In genomic region chr10:77580027-77580920, GRCm38 (mm10) we compare ENCODE assay signal across 10 mouse cellular contexts. TPM values are rescaled to one million over a fixed set of nuclear protein-coding genes. Genes with fewer than 3 reads are reported as not detected.
DNase-seq lines count a peak whose midpoint lies in the region; ATAC-seq and TF ChIP-seq lines count a peak whose summit lies in the region.
"Had no signal": no experiment of that assay in that cellular context is flagged by ENCODE, and none has a peak within 500 bp of the region (broad histone marks: within the 10 kb centered on the region; RNA-seq: fewer than 3 reads in every experiment).

No protein-coding gene starts in this region.

- peak overlapping the region; percentile 91 for H3K4me2 ChIP-seq in embryonic facial prominence, embryonic 13.5 days
- H3K4me2 ChIP-seq in liver, postnatal 0 days (ENCODE audit: low read depth, low read length) = peak overlapping the region; percentile 83; the same call in 1 of the 2 replicates
- no peak overlapping the region for H3K4me2 ChIP-seq in kidney, embryonic 16.5 days (replicated peaks; ENCODE audit: low read depth, low read length)

- no peak for ATAC-seq in embryonic facial prominence, embryonic 13.5 days (ENCODE audit: insufficient number of reproducible peaks, insufficient read depth, low FRiP score, low TSS enrichment, low read depth)
- ATAC-seq in megakaryocyte, adult 5-6 weeks (ENCODE audit: poor library complexity, severe bottlenecking) = no peak
- ATAC-seq in liver, postnatal 0 days = no peak
- ATAC-seq in kidney, embryonic 16.5 days (ENCODE audit: low FRiP score, low TSS enrichment) = no peak

- 62% methylated on average over 10 of the region's 10 CpGs for WGBS in embryonic facial prominence, embryonic 13.5 days
- 62% methylated on average over 10 of the region's 10 CpGs for WGBS in embryonic facial prominence, embryonic 10.5 days
- WGBS in liver, postnatal 0 days (ENCODE audit: insufficient replicate concordance) = 62% methylated on average over 10 of the region's 10 CpGs
- 82% methylated on average over 10 of the region's 10 CpGs for WGBS in thymus, adult 2 months
- WGBS in kidney, embryonic 16.5 days = 59% methylated on average over 10 of the region's 10 CpGs

- no peak for TF ChIP-seq CTCF in liver, postnatal 0 days (IDR thresholded peaks at IDR 0.05; ENCODE audit: low read depth)
- no peak for TF ChIP-seq CTCF in thymus, adult 2 months (IDR thresholded peaks at IDR 0.05; ENCODE audit: borderline replicate concordance, control insufficient read depth, extremely low read depth, insufficient read depth, low read length, poor library complexity)

- no peak overlapping the region for H3K4me3 ChIP-seq in embryonic facial prominence, embryonic 13.5 days
- H3K4me3 ChIP-seq in embryonic facial prominence, embryonic 10.5 days = no peak overlapping the region; the same call in 1 of the 2 replicates
- H3K4me3 ChIP-seq in megakaryocyte, embryonic 14.5 days (replicated peaks) = peak overlapping the region; percentile 99
- no peak overlapping the region for H3K4me3 ChIP-seq in liver, postnatal 0 days (ENCODE audit: low read depth, low read length)
- H3K4me3 ChIP-seq in thymus, adult 2 months (ENCODE audit: control insufficient read depth, insufficient read depth, low read length) = no peak overlapping the region
- no peak overlapping the region for H3K4me3 ChIP-seq in kidney, embryonic 16.5 days (ENCODE audit: low read length)

- H3K27me3 ChIP-seq in embryonic facial prominence, embryonic 13.5 days = no peaks in the 10 kb centered on the region
- H3K27me3 ChIP-seq in embryonic facial prominence, embryonic 10.5 days (replicated peaks; ENCODE audit: low read depth, poor library complexity, severe bottlenecking) = no peaks in the 10 kb centered on the region
- H3K27me3 ChIP-seq in megakaryocyte, embryonic 14.5 days (replicated peaks) = no peaks in the 10 kb centered on the region
- no peaks in the 10 kb centered on the region for H3K27me3 ChIP-seq in liver, postnatal 0 days (ENCODE audit: insufficient read depth, low read length)
- no peaks in the 10 kb centered on the region for H3K27me3 ChIP-seq in thymus, adult 2 months (ENCODE audit: control insufficient read depth, insufficient read depth, low read length)
- no peaks in the 10 kb centered on the region for H3K27me3 ChIP-seq in kidney, embryonic 16.5 days (ENCODE audit: insufficient read depth, low read length)
- H3K27me3 ChIP-seq: forebrain, embryonic 15.5 days had no signal

- H3K4me1 ChIP-seq in embryonic facial prominence, embryonic 13.5 days = peaks cover 27% of the 10 kb centered on the region
- H3K4me1 ChIP-seq in embryonic facial prominence, embryonic 10.5 days = peaks cover 34% of the 10 kb centered on the region
- peaks cover 49% of the 10 kb centered on the region for H3K4me1 ChIP-seq in megakaryocyte, embryonic 14.5 days
- peaks cover 25% of the 10 kb centered on the region for H3K4me1 ChIP-seq in liver, postnatal 0 days (ENCODE audit: insufficient read depth)
- peaks cover 17% of the 10 kb centered on the region for H3K4me1 ChIP-seq in thymus, adult 2 months (replicated peaks; ENCODE audit: control insufficient read depth, insufficient read depth, low read length)
- peaks cover 24% of the 10 kb centered on the region for H3K4me1 ChIP-seq in kidney, embryonic 16.5 days (ENCODE audit: insufficient read depth, low read length)

- H3K9ac ChIP-seq in embryonic facial prominence, embryonic 13.5 days = 0 out of 2 replicates have a peak overlapping the region, but pooled peaks have one; percentile 92
- no peak overlapping the region; the same call in 1 of the 2 replicates for H3K9ac ChIP-seq in liver, postnatal 0 days (replicated peaks)
- H3K9ac ChIP-seq in kidney, embryonic 16.5 days (replicated peaks; ENCODE audit: low read length) = no peak overlapping the region

- H3K9me3 ChIP-seq in embryonic facial prominence, embryonic 13.5 days = no peaks in the 10 kb centered on the region
- H3K9me3 ChIP-seq in embryonic facial prominence, embryonic 10.5 days = no peaks in the 10 kb centered on the region
- H3K9me3 ChIP-seq in megakaryocyte, embryonic 14.5 days = no peaks in the 10 kb centered on the region
- no peaks in the 10 kb centered on the region for H3K9me3 ChIP-seq in liver, postnatal 0 days (ENCODE audit: low read length)
- no peaks in the 10 kb centered on the region for H3K9me3 ChIP-seq in kidney, embryonic 16.5 days (ENCODE audit: low read length)
- H3K9me3 ChIP-seq: forebrain, embryonic 15.5 days had no signal

- no peak for TF ChIP-seq POLR2A in thymus, adult 2 months (IDR thresholded peaks at IDR 0.05; ENCODE audit: control insufficient read depth, extremely low read depth, insufficient read depth, low read length, poor library complexity)

- no peak for DNase-seq in embryonic facial prominence, embryonic 10.5 days (ENCODE audit: low spot score)
- peak; percentile 21 to 40 for DNase-seq in heart, postnatal 10 days
- DNase-seq in liver, postnatal 0 days = no peak
- DNase-seq in thymus, adult 2 months = no peak

- no peak overlapping the region for H3K27ac ChIP-seq in embryonic facial prominence, embryonic 13.5 days
- H3K27ac ChIP-seq in embryonic facial prominence, embryonic 10.5 days (replicated peaks) = no peak overlapping the region; the same call in 1 of the 2 replicates
- 0 out of 2 replicates have a peak overlapping the region, but pooled peaks have one; percentile 99 for H3K27ac ChIP-seq in liver, postnatal 0 days (ENCODE audit: low read depth)
- no peak overlapping the region for H3K27ac ChIP-seq in thymus, adult 2 months (ENCODE audit: control insufficient read depth, insufficient read depth, low read length)
- no peak overlapping the region for H3K27ac ChIP-seq in kidney, embryonic 16.5 days (ENCODE audit: low read length)

- no peak for TF ChIP-seq EP300 in liver, postnatal 0 days (IDR thresholded peaks at IDR 0.05; ENCODE audit: low read depth)

- H3K36me3 ChIP-seq in embryonic facial prominence, embryonic 13.5 days = no peaks in the 10 kb centered on the region; the same call in 1 of the 2 replicates
- H3K36me3 ChIP-seq in embryonic facial prominence, embryonic 10.5 days (replicated peaks) = no peaks in the 10 kb centered on the region
- H3K36me3 ChIP-seq in megakaryocyte, embryonic 14.5 days (replicated peaks; ENCODE audit: low read length) = peaks cover 25% of the 10 kb centered on the region
- H3K36me3 ChIP-seq in liver, postnatal 0 days (replicated peaks; ENCODE audit: insufficient read depth, low read length) = peaks cover 3% of the 10 kb centered on the region; the same call in 1 of the 2 replicates
- H3K36me3 ChIP-seq in thymus, adult 2 months (ENCODE audit: control insufficient read depth, insufficient read depth, low read length) = no peaks in the 10 kb centered on the region
- H3K36me3 ChIP-seq in kidney, embryonic 16.5 days (ENCODE audit: insufficient read depth, low read length) = no peaks in the 10 kb centered on the region
- H3K36me3 ChIP-seq: forebrain, embryonic 15.5 days had no signal

- intact Hi-C loops in heart, postnatal 10 days (cut with DNase I) = loop anchor here (5.0 kb wide), 1 partner anchor 42 kb away; the partner anchor contains the start of gene Ube2g2

RNA-seq across cellular contexts. Expression of gene Pttg1ip, which starts 1.2 kb away (rescaled TPM):
- 104 and 109 TPM in 2 replicates for polyA plus RNA-seq in embryonic facial prominence, embryonic 13.5 days (2015; fragmentation: Nextera tagmentation; extraction: Ambion mirVana)
- polyA plus RNA-seq in embryonic facial prominence, embryonic 10.5 days (2016; fragmentation: Nextera tagmentation; extraction: Ambion mirVana) = 65.6 and 71.0 TPM in 2 replicates
- 284 and 814 TPM in 2 replicates for polyA plus RNA-seq in megakaryocyte, embryonic 14.5 days (2012; ENCODE audit: insufficient read depth, low replicate concordance)
- total RNA-seq in megakaryocyte, adult 5-6 weeks (2015) = 82.8 and 97.8 TPM in 2 replicates
- 50.0 and 54.8 TPM in 2 replicates for total RNA-seq in megakaryocyte, adult 5-6 weeks (2017)
- 100 to 1,000 TPM; 134 to 148 TPM for total RNA-seq in heart, postnatal 10 days (2021)
- polyA plus RNA-seq in liver, postnatal 0 days (2015; fragmentation: Nextera tagmentation; extraction: Ambion mirVana) = 126 and 129 TPM in 2 replicates
- 103 and 129 TPM in 2 replicates for polyA plus RNA-seq in thymus, adult 2 months (2012; rRNA removed)
- 194 and 206 TPM in 2 replicates for polyA plus RNA-seq in kidney, embryonic 16.5 days (2015; fragmentation: Nextera tagmentation; extraction: Ambion mirVana)

RNA-seq across cellular contexts. Expression of gene Sumo3, which starts 25.6 kb away (rescaled TPM):
- polyA plus RNA-seq in embryonic facial prominence, embryonic 13.5 days (2015; fragmentation: Nextera tagmentation; extraction: Ambion mirVana) = 393 and 397 TPM in 2 replicates
- polyA plus RNA-seq in embryonic facial prominence, embryonic 10.5 days (2016; fragmentation: Nextera tagmentation; extraction: Ambion mirVana) = 419 and 445 TPM in 2 replicates
- polyA plus RNA-seq in megakaryocyte, embryonic 14.5 days (2012; ENCODE audit: insufficient read depth, low replicate concordance) = 11.6 and 90.7 TPM in 2 replicates
- 22.1 and 22.7 TPM in 2 replicates for total RNA-seq in megakaryocyte, adult 5-6 weeks (2015)
- total RNA-seq in megakaryocyte, adult 5-6 weeks (2017) = 118 and 137 TPM in 2 replicates
- 10 to 100 TPM; 68.3 to 79.2 TPM for total RNA-seq in heart, postnatal 10 days (2021)
- 105 and 111 TPM in 2 replicates for polyA plus RNA-seq in liver, postnatal 0 days (2015; fragmentation: Nextera tagmentation; extraction: Ambion mirVana)
- 236 and 248 TPM in 2 replicates for polyA plus RNA-seq in thymus, adult 2 months (2012; rRNA removed)
- polyA plus RNA-seq in kidney, embryonic 16.5 days (2015; fragmentation: Nextera tagmentation; extraction: Ambion mirVana) = 365 and 369 TPM in 2 replicates

RNA-seq across cellular contexts. Expression of gene Gm49325, which starts 25.7 kb away (rescaled TPM):
- polyA plus RNA-seq in embryonic facial prominence, embryonic 13.5 days (2015; fragmentation: Nextera tagmentation; extraction: Ambion mirVana) = 2.6 and 4.1 TPM in 2 replicates
- polyA plus RNA-seq in embryonic facial prominence, embryonic 10.5 days (2016; fragmentation: Nextera tagmentation; extraction: Ambion mirVana) = 1.9 and 8.0 TPM in 2 replicates
- 9.0 and 23.2 TPM in 2 replicates for polyA plus RNA-seq in megakaryocyte, embryonic 14.5 days (2012; ENCODE audit: insufficient read depth, low replicate concordance)
- not detected in 2 replicates for total RNA-seq in megakaryocyte, adult 5-6 weeks (2015)
- not detected in 2 replicates for total RNA-seq in megakaryocyte, adult 5-6 weeks (2017)
- total RNA-seq in heart, postnatal 10 days (2021) = 10 to 100 TPM; 12.2 to 13.5 TPM
- polyA plus RNA-seq in liver, postnatal 0 days (2015; fragmentation: Nextera tagmentation; extraction: Ambion mirVana) = 8.4 and 13.3 TPM in 2 replicates
- not detected in 2 replicates for polyA plus RNA-seq in thymus, adult 2 months (2012; rRNA removed)
- polyA plus RNA-seq in kidney, embryonic 16.5 days (2015; fragmentation: Nextera tagmentation; extraction: Ambion mirVana) = 2.2 TPM in 1 of 2 replicates, not detected in the other
- polyA plus RNA-seq: brain, embryonic 14.5 days had no signal

RNA-seq across cellular contexts. Expression of gene Ube2g2, which starts 41.8 kb away (rescaled TPM):
- 76.4 and 80.3 TPM in 2 replicates for polyA plus RNA-seq in embryonic facial prominence, embryonic 13.5 days (2015; fragmentation: Nextera tagmentation; extraction: Ambion mirVana)
- 98.9 and 101 TPM in 2 replicates for polyA plus RNA-seq in embryonic facial prominence, embryonic 10.5 days (2016; fragmentation: Nextera tagmentation; extraction: Ambion mirVana)
- polyA plus RNA-seq in megakaryocyte, embryonic 14.5 days (2012; ENCODE audit: insufficient read depth, low replicate concordance) = 14.2 and 28.4 TPM in 2 replicates
- 15.3 and 18.1 TPM in 2 replicates for total RNA-seq in megakaryocyte, adult 5-6 weeks (2015)
- total RNA-seq in megakaryocyte, adult 5-6 weeks (2017) = 27.4 and 40.0 TPM in 2 replicates
- total RNA-seq in heart, postnatal 10 days (2021) = 10 to 100 TPM; 57.7 to 68.8 TPM
- polyA plus RNA-seq in liver, postnatal 0 days (2015; fragmentation: Nextera tagmentation; extraction: Ambion mirVana) = 37.4 and 40.4 TPM in 2 replicates
- 52.0 and 52.6 TPM in 2 replicates for polyA plus RNA-seq in thymus, adult 2 months (2012; rRNA removed)
- polyA plus RNA-seq in kidney, embryonic 16.5 days (2015; fragmentation: Nextera tagmentation; extraction: Ambion mirVana) = 78.8 and 90.2 TPM in 2 replicates

RNA-seq across cellular contexts. Expression of gene Itgb2, which starts 50.2 kb away (rescaled TPM):
- polyA plus RNA-seq in embryonic facial prominence, embryonic 13.5 days (2015; fragmentation: Nextera tagmentation; extraction: Ambion mirVana) = 1.3 TPM in 2 replicates
- 0.60 and 1.3 TPM in 2 replicates for polyA plus RNA-seq in embryonic facial prominence, embryonic 10.5 days (2016; fragmentation: Nextera tagmentation; extraction: Ambion mirVana)
- polyA plus RNA-seq in megakaryocyte, embryonic 14.5 days (2012; ENCODE audit: insufficient read depth, low replicate concordance) = 35.5 and 120 TPM in 2 replicates
- 342 TPM in 2 replicates for total RNA-seq in megakaryocyte, adult 5-6 weeks (2015)
- 400 and 419 TPM in 2 replicates for total RNA-seq in megakaryocyte, adult 5-6 weeks (2017)
- 1 to 10 TPM; 3.3 to 4.4 TPM for total RNA-seq in heart, postnatal 10 days (2021)
- polyA plus RNA-seq in liver, postnatal 0 days (2015; fragmentation: Nextera tagmentation; extraction: Ambion mirVana) = 18.7 and 23.1 TPM in 2 replicates
- polyA plus RNA-seq in thymus, adult 2 months (2012; rRNA removed) = 304 and 334 TPM in 2 replicates
- polyA plus RNA-seq in kidney, embryonic 16.5 days (2015; fragmentation: Nextera tagmentation; extraction: Ambion mirVana) = 1.6 and 1.7 TPM in 2 replicates

Comparison
In these comparisons a context has a peak if more than half of its experiments do, and no peak if none do; other contexts are left out.
1. DNase-seq: peak in heart, postnatal 10 days (2 of 2); none in embryonic facial prominence, embryonic 10.5 days (single experiment), liver, postnatal 0 days (single experiment) and thymus, adult 2 months (single experiment).